Mouse (Mus musculus) layer of hippocampus, postnatal 14 days (tissue): Measurements from ENCODE around the gene Clybl. TPM values are rescaled to one million over a fixed set of nuclear protein-coding genes. Genes with fewer than 3 reads are reported as not detected.

Experiments
- DNase-seq, 2 experiments: peaks; one replicate each; pipeline ENCODE4 v3.0.0; 2021 to 2022; ENCODE audit warnings: low spot score in 2 of 2, mixed read lengths in 1 of 2
- total RNA-seq, 2 experiments: library from RNA; stranded (reverse); gene quantifications; 2 replicates each; pipeline ENCODE4 v1.2.3; 2021

Gene Clybl
- total RNA-seq, 2 experiments from 2014 or later = 25.5 to 26.8 TPM

DNA sequence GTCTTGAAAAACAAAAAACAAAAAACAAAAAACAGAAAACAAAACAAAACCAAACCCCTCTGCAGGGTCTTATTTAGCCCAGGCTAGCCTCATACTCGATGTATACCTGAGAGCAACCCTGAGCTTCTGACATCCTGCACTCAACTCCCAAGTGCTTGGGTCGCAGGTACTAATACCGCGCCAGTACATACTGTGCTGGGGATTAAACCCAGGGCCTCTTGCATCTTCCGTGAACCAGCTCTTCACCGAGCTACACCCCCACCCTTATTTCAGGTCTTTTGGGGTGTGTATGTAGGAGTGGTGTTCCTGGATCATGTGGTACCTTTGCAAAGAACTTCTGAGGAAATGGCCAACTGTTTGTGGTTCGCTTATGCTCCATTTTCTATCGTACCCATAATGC is 13.1 kb downstream of the Clybl start:
- DNase-seq = no peak

DNA sequence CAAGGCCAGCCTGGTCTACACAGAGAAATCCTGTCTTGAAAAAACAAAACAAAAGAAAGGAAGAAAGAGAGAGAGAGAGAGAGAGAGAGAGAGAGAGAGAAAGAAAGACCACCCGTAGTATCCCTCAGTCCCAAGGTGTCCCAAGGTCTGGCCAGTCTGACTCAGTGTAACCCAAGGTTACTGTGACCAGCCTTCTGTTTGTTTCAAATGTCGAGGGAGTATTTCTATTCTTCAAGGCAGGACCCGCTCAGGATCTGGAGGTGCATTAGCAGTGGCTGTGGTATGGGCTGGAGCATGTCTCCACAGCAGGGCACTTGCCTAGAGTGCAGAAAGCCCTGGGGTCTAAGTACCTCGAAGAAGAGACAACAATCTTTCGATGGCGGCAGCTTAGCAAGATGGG is 15.3 kb downstream of the Clybl start:
- DNase-seq = no peak

DNA sequence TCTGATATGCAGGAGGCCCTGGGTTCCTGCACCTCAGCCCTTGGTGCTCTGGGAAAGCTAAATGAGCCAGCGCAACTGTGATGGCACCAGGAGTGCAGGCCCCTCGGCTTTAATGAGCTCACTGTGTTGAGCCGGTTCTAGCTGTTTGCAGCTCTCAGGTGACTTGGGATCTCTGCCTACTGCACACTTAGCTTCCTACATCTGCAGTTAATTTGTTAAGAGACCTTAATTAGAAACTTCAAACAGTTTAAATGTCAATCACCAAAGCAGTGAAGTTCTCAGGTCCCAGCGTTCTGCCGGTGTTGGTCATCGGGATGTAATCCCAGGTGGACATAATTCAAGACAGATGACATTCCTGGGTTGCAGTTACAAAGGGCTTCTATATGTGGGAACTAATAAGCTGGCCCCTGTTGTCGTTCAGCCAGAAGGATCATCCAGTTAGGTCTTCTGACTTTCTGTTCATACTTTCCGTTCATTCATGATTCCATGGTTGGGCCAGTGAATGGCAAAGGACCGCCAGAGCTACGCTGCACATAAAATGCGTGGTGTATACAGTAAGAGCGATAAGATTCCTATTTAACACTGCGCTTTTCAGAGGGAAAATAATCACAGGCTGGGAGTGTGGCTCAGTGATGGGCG is 18.9 kb downstream of the Clybl start:
- DNase-seq = no peak

DNA sequence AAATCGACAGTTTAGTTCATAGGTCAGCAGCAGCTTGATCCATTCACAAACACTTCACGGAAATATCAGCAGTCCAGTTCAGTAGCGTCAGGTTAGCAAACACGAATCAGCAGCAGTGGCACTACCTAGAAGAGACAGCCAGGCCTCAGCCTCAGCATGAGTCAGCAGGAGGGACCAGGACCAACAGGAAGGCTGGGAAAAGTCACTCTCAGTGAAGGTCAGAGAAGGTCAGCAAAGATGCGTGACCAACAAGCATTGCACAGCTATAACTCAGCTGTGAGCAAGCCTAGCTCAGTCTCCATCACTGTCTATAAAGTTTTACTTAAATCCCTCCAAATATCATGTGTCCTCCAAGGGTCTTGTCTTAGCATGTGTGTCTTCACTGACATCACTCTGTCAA is 27.7 kb downstream of the Clybl start:
- DNase-seq = no peak

DNA sequence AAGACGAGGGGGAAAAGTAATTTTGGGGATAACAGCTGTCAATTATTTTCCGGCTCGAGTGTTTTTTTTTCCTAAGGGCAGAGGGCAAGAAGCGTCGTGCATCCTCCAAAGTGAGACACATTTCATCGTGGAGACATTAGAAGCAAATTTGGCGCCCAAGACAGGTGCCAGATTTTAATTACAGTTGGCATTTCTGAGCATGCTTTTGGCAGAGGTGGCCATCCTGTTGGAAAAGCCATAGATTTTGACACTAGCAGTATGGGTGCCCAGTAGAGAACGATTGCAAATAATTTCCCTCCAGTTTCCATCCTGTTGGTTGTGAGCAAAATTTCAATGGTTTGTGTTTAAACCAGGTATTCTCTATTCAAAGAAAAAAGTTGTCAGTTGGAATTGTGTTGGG is 32.1 kb downstream of the Clybl start:
- DNase-seq = peak in 1 of 2 experiments; percentile 77

DNA sequence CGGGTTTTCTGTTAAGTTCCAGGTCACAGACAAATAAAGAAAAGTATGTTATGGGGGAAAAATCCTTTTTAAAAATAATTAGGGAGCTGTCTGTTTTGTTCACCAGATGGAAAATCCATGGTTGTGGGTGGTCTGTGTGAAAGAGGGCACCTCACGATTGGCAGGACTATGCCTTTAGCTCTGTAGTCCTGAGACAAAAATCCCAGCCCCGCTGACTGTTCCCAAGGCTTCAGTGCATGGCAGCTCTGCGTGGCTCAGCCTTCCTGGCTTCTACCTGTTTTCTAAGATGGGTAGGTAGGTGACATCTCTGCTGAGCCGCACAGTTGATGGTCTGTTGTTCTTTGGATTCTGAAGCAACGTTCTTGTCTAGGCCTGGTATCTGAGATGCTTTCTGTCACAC is 32.6 kb downstream of the Clybl start:
- DNase-seq = no peak

DNA sequence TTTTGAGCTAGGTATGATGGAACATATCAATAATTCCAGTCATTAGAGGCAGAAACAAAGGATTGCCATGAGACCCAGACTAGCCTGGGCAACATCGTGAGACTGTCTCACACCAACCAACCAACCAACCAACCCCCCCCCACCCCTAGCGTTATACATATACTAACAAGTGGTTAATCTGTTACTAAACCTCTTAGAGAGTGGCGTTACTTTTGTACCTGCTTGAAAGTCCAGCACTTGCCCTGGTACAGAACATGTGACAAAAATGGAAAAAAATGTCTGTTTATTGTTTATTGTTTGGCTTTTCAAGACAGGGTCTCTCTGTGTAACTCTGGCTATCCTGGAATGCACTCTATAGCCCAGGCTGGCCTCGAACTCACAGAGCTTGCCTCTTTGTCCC is 35.7 kb downstream of the Clybl start:
- DNase-seq = no peak

DNA sequence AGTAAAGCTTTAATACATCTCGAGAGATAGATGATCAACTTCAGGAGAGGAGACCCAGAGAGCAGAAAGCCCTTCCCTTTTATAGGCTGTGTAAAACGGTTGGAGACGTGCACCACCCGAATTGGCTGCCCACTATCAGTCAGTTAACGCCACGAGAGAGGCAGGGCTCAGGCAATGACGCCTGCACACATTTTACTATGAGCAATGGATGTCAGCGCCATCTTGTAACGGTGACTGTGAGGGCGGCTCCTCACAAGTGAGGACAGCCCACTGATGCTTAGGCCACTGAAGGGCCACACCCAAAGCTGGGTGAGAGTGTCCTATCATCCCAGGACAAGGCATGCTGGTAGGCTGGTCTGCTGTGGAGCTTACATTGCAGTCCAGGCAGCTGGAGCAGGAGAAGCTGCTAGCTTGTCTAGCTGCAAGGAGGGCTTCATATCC is 41.5 kb downstream of the Clybl start:
- no peak for DNase-seq

DNA sequence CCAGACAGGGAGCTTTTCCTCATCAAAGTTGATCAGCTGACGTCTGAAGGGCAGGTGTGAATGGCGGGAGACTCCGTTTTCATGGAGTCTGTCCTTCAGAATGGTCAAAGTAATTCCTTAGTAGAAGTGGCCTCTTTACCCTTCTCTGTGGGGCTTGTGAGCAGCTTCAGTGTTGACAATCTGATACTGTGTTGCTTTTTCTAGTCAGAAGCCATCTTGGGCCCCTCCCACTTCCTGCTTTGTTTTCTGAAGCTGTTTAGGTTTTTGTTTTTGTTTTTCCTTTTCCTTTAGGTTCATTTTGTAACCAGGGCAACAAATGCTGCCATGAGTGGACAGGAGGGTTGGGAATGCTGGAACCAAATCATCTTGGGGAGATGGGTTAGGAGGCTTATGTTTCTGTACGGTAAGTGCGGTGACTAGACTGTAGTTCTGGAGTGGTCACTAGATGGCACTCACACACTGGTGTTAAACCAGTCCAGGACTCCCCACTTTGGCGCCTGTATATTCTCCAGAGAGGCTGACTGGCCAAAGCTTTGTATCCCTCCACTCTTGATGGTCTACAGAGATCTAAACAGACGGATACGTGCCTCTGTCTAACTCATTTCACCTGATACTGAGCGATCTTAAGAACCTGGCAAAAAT is 42.1 kb downstream of the Clybl start:
- DNase-seq = peak; percentile 84 to 90

DNA sequence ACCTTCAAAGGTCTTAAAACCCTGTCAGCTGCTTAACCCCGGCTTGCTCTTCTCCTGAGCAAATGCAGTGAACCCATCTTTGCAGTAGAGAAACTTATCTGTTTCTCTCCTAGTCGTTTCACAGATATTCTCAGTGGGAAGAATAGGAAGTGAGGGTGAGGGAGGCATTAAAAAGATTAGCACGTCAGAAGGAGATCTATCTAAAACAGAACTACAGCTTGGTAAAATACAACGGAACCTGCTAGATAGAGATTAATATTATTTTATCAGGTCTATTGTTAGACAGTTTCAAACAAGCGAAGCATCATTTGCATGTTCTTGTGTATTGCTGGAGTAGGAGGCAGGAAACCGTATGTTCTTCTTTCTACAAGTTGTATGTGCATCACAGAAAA is 42.6 kb downstream of the Clybl start:
- DNase-seq = no peak

DNA sequence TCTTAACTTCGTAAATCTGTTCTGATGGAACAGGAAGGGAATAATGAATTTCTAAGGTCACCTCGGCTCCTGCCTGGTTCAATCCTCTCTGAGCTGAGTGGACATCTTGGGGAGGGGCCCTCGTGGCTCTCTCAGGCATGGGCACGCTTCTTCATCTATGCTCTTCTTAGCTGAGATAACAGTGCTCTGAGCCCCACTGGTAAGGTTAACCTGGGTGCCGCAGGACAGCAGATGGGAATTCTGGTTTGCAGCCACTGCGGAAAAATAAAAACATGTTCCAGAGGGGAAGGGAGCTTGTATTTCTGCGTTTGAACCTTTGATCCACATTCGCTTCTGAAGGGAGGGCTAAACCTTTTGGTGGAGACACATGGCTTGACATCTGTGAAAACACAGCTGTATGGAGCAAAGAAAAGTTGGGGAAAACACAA is 43.0 kb downstream of the Clybl start:
- no peak for DNase-seq

DNA sequence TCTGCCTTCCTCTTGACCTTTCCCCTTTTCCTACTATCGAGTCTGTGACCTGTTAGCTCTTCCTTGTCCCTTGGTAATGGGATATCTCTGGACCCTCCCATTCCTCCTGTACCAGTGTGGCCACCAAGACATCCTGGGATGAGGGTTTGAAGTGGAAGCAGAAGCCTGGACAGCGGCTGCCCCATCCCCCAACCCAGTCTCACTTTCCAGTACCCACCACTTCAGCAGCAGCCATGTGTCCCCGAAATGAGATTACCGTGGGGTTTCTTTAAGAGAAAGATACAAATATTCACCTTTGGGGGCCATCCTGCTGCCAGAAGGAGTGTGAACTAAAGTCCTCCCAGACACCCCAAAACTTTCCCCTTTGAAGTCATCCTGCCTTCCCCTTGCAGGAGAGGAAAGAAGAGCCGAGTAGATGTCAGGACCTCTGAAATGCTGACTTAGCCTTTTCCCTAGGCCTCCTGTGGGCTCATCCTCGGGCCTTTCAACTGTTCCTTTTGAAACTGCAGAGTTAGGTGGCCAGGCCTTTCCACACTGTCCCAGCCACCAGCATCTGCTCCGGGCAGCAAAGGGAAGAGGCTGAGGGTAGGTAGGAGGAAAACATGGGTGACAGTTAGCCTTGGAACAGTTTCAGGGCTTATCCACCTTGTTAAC is 44.1 kb downstream of the Clybl start:
- no peak for DNase-seq

DNA sequence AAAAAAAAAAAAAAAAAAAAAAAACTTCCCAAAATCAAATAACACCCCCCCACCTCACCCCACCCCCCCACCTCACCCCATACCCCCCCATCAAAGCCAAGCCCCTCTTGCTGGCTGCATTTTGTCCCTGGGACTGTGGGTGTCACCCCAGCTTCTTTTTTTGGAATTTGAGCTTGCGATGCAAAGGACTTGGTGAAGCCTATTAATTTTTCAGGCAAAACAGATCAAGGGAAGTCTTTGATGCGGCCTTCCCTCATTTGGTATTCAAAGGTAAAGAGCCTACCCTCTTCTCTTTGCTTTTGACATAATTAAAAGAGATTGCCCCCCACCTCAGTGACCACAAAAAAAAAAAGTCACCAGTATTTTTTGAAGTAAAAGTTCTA is 44.6 kb downstream of the Clybl start:
- DNase-seq = no peak

DNA sequence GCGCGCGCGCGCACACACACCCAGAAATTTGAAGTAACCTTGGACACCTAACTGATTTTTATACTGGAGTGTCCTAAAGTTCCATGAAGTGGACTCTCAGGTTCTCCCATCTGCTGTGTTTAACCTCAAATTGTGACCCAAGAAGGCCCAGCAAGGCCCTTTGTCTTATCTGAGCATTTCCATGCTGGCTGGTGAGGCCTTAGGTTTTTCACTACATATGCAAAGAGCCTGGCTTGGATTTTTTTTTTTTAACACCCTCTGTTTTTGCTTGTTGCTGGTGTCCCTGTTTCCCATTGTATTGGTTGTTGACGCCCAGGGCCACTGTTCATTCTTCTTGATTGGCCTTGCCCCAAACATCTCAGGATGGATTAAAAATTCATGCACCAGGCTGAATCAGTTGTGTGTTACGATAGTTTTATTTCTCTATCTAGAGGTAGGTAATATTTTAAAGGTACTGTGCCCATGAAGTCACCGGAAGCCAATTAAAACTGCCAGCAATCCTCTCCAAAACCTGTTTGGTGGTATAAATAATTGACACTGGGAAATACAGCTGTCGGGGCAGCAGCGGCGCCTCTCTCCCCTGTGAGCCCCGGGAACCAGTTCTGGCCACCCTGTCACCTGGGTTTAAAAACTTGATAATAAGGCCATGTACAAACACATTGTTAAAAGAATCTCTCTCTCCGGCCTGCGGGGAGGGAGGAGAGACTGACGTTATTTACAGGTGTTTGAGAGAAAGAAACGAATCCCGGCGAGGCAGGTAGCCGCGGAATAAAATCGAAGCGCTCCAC is 45.4 kb downstream of the Clybl start:
- no peak for DNase-seq

DNA sequence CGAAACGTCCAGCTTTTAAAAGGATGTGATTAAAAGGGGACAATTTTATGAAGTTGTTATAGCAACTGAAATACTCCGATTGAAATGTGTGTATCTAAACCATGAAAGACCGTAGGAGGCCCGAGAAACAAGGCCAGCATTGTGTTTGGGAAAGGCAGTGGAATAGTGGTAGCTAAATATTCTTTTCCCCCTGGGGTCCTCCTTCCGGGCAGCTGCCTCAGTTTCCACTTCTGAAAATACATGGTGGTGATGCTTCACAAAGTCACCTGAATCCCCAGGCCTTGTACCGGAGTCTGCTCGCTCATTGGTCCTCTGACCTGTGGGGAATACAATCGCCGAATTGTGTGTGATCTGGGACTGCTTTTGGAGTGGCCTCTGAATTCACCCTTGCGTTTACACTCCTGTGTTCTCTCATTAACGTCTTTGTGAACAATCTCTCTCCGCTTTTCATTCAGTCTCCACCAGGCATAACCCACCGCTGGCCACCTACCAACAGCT is 46.0 kb downstream of the Clybl start:
- no peak for DNase-seq

DNA sequence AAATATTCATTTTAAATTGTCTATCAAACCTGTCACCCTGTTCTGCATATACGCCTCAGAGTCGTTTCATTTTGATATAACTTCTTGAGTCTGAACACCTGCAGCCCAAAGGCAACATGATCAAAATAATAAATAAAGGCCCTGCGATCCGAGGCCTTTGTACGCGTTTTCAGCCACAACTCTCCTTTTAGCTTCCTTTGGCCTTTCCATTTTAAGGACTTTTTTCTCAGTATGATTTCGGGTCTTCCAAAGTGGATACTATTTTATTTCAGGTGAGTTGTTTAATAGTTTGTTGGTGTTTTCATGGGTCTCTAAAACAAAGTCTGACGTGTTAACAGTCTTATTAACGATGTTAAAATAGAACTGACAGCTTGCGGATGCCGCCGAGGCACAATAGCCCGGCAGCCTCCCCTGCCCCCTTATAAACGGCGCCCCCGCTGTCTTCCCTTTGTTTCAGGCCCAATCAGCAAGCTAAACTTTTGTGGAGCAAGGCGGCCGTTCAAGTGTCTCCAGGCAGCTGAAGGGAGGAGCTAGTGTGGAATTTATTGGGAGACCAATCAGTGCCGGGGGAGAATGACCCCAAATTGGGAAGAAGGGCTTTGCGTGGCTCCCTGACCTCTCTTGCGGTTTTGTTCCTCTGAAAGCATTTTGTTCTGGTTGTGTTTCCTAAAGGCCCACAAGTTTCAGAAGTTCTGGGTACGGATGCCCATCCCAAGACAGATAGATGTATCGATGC is 47.5 kb downstream of the Clybl start:
- no peak for DNase-seq

DNA sequence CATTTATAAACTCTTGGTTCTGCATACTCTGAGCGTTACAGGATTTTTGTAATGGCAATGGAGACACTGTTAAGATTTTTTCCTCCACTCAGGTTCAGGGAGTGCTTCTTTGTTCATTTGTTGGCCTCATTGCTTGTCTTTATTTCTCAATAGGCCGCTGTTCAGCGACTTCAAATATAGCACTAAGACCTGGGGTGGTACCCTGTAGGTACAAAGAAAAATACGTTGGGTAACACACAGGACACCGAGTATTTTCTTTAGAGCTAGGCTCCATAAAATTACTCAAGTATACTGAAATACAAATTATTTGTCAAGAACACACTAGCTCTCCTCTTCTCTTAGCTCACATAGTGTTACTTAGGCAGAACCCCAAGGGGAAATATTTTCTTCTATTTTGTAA is 48.5 kb downstream of the Clybl start:
- no peak for DNase-seq

DNA sequence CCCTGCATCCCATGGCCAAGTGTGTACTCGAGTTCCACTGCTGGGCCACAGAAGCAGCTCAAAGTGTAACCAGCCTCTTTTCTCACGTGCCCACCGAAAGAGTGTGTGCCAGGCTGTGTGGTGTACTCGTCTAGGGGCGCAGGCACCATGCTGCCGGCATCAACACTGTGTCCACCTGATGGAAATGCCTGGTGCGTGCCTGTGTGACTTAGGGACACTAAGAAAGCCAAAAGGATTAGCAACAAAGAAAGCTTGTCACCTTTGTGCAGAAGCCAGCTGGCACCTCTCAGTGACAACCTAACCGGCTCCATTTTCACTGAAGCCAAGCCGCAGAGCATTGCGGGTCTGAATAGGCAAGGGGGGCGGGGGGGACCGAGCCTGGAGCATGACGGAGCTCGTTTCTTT is 49.1 kb downstream of the Clybl start:
- no peak for DNase-seq

DNA sequence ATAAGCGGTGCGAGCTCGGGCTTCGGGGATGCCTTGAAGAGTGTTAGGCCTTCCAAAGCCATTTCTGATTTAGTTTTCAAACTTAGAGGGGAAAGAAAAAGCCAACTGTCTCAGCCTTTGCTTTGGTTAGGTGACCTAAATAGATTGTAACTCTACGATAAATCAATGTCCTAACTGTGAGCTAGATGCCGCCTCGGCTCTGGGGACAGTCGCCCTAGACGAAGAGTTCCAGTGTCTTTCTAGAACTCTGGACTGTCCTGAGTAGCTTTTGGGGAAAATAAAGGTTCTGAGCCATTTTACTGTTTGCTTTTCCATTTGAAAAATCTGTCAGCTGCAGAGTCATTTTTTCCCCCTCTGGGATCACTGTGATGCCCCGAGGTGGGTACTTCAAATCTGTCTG is 49.6 kb downstream of the Clybl start:
- no peak for DNase-seq

DNA sequence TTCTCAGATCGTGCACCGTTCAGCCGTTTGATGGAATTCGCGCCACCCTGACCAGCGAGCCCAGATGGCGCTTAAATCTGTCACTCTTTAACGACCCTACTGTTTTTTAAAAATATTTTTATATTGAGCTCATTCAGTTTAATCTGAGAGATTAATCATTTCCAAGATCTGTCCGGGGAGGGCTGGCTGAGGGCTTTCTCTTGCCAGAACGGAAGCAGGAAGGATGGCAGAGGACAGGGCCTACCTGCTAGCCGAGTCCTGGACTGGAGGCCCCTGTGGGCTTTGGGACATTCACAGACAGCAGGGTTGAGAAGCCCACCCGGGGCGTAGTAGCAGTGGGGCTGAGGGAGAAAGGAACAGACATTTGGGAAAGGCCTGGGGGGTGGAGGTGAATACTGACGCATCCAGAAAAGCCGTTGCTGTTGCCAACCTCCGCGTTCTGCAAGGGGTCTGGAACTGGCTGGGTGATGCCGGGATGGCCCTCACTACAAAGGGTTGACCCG is 51.8 kb downstream of the Clybl start:
- no peak for DNase-seq

DNA sequence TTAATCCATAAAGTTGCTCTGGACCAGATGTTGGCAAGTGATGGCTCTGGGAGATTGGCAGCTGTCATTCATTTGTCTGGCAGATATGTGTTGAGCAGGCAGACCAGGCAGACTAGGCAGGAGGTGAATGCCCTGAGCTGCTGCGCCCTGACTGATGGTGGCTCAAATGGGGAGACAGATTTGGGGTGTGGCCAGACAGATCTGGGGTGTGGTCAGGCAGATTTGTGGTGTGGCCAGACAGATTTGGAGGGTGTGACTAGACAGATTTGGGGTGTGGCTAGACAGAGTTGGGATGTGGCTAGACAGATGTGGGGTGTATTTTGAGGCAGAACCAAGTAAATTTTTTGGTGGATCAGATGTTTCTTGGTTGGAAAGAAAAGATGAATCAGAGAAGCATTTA is 62.4 kb downstream of the Clybl start:
- no peak for DNase-seq
